Mouse (Mus musculus): ENCODE measurements around the gene Ptprr.

DNA sequence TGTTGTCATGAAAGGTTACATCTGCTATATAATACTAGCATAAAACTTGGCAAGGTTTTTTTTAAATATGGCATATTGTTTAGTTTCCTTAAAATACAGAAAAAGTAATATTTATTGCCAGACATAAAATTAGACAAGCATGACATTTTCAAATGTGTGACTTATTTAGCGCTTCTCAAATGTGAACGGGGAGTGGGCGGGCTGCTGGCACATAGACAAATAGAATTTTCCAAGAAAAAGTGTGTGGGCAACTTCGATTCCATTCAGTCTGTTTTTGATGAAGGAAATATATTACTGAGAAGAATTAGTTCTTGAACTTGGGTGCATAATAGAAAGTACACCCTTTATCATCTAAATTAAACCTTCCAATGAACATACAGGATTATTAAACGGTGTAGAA is 164.2 kb downstream of the Ptprr start:
- no peak for TF ChIP-seq CTCF (IDR thresholded peaks at IDR 0.05)
- no peak for TF ChIP-seq EP300 (IDR thresholded peaks at IDR 0.05)
